Mouse (Mus musculus): ENCODE data around the gene Gm45837. TPM values are rescaled to one million over a fixed set of nuclear protein-coding genes. Genes with fewer than 3 reads are reported as not detected.

Gm45837 gene
- polyA plus RNA-seq, 1 experiment: not detected

GRCm38 (mm10) chr7:101503351-101503750 lies 92.7 kb downstream of the Gm45837 start:
- peaks cover 16% of the 10 kb centered on the region for H3K4me1 ChIP-seq (ENCODE audit: control insufficient read depth, insufficient read depth, low read length)
- no peaks in the 10 kb centered on the region for H3K36me3 ChIP-seq (ENCODE audit: control insufficient read depth, insufficient read depth, low read length)
- no peak overlapping the region for H3K4me3 ChIP-seq (ENCODE audit: control insufficient read depth, low read depth, low read length)
- H3K27ac ChIP-seq (ENCODE audit: control insufficient read depth, insufficient read depth, low read depth, low read length): no peak overlapping the region
- TF ChIP-seq CTCF (IDR thresholded peaks at IDR 0.05; ENCODE audit: control insufficient read depth, insufficient read depth, insufficient replicate concordance, low read depth, low read length) (peak; percentile 63; the same call in 1 of the 2 replicates), POLR2A (IDR thresholded peaks at IDR 0.05; ENCODE audit: control insufficient read depth, low read depth, low read length) (no peak)
- no peaks in the 10 kb centered on the region for H3K27me3 ChIP-seq (ENCODE audit: control insufficient read depth, insufficient read depth, low read length)

GRCm38 (mm10) chr7:101503803-101504202 lies 93.1 kb downstream of the Gm45837 start:
- Histone ChIP-seq H3K4me1 (ENCODE audit: control insufficient read depth, insufficient read depth, low read length) (peaks cover 16% of the 10 kb centered on the region), H3K27me3 (ENCODE audit: control insufficient read depth, insufficient read depth, low read length) (no peaks in the 10 kb centered on the region), H3K4me3 (ENCODE audit: control insufficient read depth, low read depth, low read length) (no peak overlapping the region), H3K27ac (ENCODE audit: control insufficient read depth, insufficient read depth, low read depth, low read length) (no peak overlapping the region), H3K36me3 (ENCODE audit: control insufficient read depth, insufficient read depth, low read length) (no peaks in the 10 kb centered on the region)
- TF ChIP-seq POLR2A (IDR thresholded peaks at IDR 0.05; ENCODE audit: control insufficient read depth, low read depth, low read length) (no peak), CTCF (IDR thresholded peaks at IDR 0.05; ENCODE audit: control insufficient read depth, insufficient read depth, insufficient replicate concordance, low read depth, low read length) (no peak)

- Histone ChIP-seq H3K36me3 (ENCODE audit: control insufficient read depth, insufficient read depth, low read length) (no peaks in the 10 kb centered on the region), H3K4me3 (ENCODE audit: control insufficient read depth, low read depth, low read length) (no peak overlapping the region), H3K27me3 (ENCODE audit: control insufficient read depth, insufficient read depth, low read length) (no peaks in the 10 kb centered on the region), H3K4me1 (ENCODE audit: control insufficient read depth, insufficient read depth, low read length) (peaks cover 16% of the 10 kb centered on the region), H3K27ac (ENCODE audit: control insufficient read depth, insufficient read depth, low read depth, low read length) (no peak overlapping the region)
- TF ChIP-seq CTCF (IDR thresholded peaks at IDR 0.05; ENCODE audit: control insufficient read depth, insufficient read depth, insufficient replicate concordance, low read depth, low read length) (no peak), POLR2A (IDR thresholded peaks at IDR 0.05; ENCODE audit: control insufficient read depth, low read depth, low read length) (no peak)
Observed at GRCm38 (mm10) chr7:101504507-101504906, 93.8 kb downstream of the Gm45837 start.

- Histone ChIP-seq H3K27me3 (ENCODE audit: control insufficient read depth, insufficient read depth, low read length) (no peaks in the 10 kb centered on the region), H3K27ac (ENCODE audit: control insufficient read depth, insufficient read depth, low read depth, low read length) (no peak overlapping the region), H3K36me3 (ENCODE audit: control insufficient read depth, insufficient read depth, low read length) (no peaks in the 10 kb centered on the region), H3K4me1 (ENCODE audit: control insufficient read depth, insufficient read depth, low read length) (peaks cover 5% of the 10 kb centered on the region), H3K4me3 (ENCODE audit: control insufficient read depth, low read depth, low read length) (no peak overlapping the region)
- TF ChIP-seq POLR2A (IDR thresholded peaks at IDR 0.05; ENCODE audit: control insufficient read depth, low read depth, low read length) (no peak), CTCF (IDR thresholded peaks at IDR 0.05; ENCODE audit: control insufficient read depth, insufficient read depth, insufficient replicate concordance, low read depth, low read length) (no peak)
Observed at GRCm38 (mm10) chr7:101509212-101509611, 98.5 kb downstream of the Gm45837 start.

GRCm38 (mm10) chr7:101513655-101514054 lies 103.0 kb downstream of the Gm45837 start:
- no peaks in the 10 kb centered on the region for H3K36me3 ChIP-seq (ENCODE audit: control insufficient read depth, insufficient read depth, low read length)
- H3K27ac ChIP-seq (ENCODE audit: control insufficient read depth, insufficient read depth, low read depth, low read length): no peak overlapping the region
- H3K4me1 ChIP-seq (ENCODE audit: control insufficient read depth, insufficient read depth, low read length): peaks cover 6% of the 10 kb centered on the region
- no peak overlapping the region for H3K4me3 ChIP-seq (ENCODE audit: control insufficient read depth, low read depth, low read length)
- no peaks in the 10 kb centered on the region for H3K27me3 ChIP-seq (ENCODE audit: control insufficient read depth, insufficient read depth, low read length)
- TF ChIP-seq CTCF (IDR thresholded peaks at IDR 0.05; ENCODE audit: control insufficient read depth, insufficient read depth, insufficient replicate concordance, low read depth, low read length) (no peak), POLR2A (IDR thresholded peaks at IDR 0.05; ENCODE audit: control insufficient read depth, low read depth, low read length) (no peak)

- Histone ChIP-seq H3K4me1 (ENCODE audit: control insufficient read depth, insufficient read depth, low read length) (peaks cover 6% of the 10 kb centered on the region), H3K36me3 (ENCODE audit: control insufficient read depth, insufficient read depth, low read length) (no peaks in the 10 kb centered on the region), H3K27me3 (ENCODE audit: control insufficient read depth, insufficient read depth, low read length) (no peaks in the 10 kb centered on the region), H3K27ac (ENCODE audit: control insufficient read depth, insufficient read depth, low read depth, low read length) (no peak overlapping the region), H3K4me3 (ENCODE audit: control insufficient read depth, low read depth, low read length) (no peak overlapping the region)
- TF ChIP-seq CTCF (IDR thresholded peaks at IDR 0.05; ENCODE audit: control insufficient read depth, insufficient read depth, insufficient replicate concordance, low read depth, low read length) (no peak), POLR2A (IDR thresholded peaks at IDR 0.05; ENCODE audit: control insufficient read depth, low read depth, low read length) (no peak)
Observed at GRCm38 (mm10) chr7:101514768-101515167, 104.1 kb downstream of the Gm45837 start.

GRCm38 (mm10) chr7:101515295-101515694 lies 104.6 kb downstream of the Gm45837 start:
- Histone ChIP-seq H3K4me1 (ENCODE audit: control insufficient read depth, insufficient read depth, low read length) (peaks cover 6% of the 10 kb centered on the region), H3K27ac (ENCODE audit: control insufficient read depth, insufficient read depth, low read depth, low read length) (peak overlapping the region; percentile 46; the same call in 1 of the 2 replicates), H3K36me3 (ENCODE audit: control insufficient read depth, insufficient read depth, low read length) (no peaks in the 10 kb centered on the region), H3K4me3 (ENCODE audit: control insufficient read depth, low read depth, low read length) (no peak overlapping the region), H3K27me3 (ENCODE audit: control insufficient read depth, insufficient read depth, low read length) (no peaks in the 10 kb centered on the region)
- no peak for TF ChIP-seq CTCF (IDR thresholded peaks at IDR 0.05; ENCODE audit: control insufficient read depth, insufficient read depth, insufficient replicate concordance, low read depth, low read length)
- no peak for TF ChIP-seq POLR2A (IDR thresholded peaks at IDR 0.05; ENCODE audit: control insufficient read depth, low read depth, low read length)

- Histone ChIP-seq H3K27ac (ENCODE audit: control insufficient read depth, insufficient read depth, low read depth, low read length) (no peak overlapping the region), H3K4me1 (ENCODE audit: control insufficient read depth, insufficient read depth, low read length) (peaks cover 6% of the 10 kb centered on the region), H3K36me3 (ENCODE audit: control insufficient read depth, insufficient read depth, low read length) (no peaks in the 10 kb centered on the region), H3K27me3 (ENCODE audit: control insufficient read depth, insufficient read depth, low read length) (no peaks in the 10 kb centered on the region), H3K4me3 (ENCODE audit: control insufficient read depth, low read depth, low read length) (peak overlapping the region; percentile 60)
- TF ChIP-seq CTCF (IDR thresholded peaks at IDR 0.05; ENCODE audit: control insufficient read depth, insufficient read depth, insufficient replicate concordance, low read depth, low read length): peak; percentile 55; the same call in 1 of the 2 replicates
- TF ChIP-seq POLR2A (IDR thresholded peaks at IDR 0.05; ENCODE audit: control insufficient read depth, low read depth, low read length): no peak
Observed at GRCm38 (mm10) chr7:101516460-101516859, 105.8 kb downstream of the Gm45837 start.

Measured in testis, adult 2 months (tissue).